Mouse (Mus musculus): Measurements from ENCODE around the gene Gtf2ird1.
"Not testable (repeated sequence)": the region's sequence is repeated elsewhere in the genome, so short reads cannot be mapped to it uniquely, and the experiment has no call there.

Gtf2ird1 gene

DNA sequence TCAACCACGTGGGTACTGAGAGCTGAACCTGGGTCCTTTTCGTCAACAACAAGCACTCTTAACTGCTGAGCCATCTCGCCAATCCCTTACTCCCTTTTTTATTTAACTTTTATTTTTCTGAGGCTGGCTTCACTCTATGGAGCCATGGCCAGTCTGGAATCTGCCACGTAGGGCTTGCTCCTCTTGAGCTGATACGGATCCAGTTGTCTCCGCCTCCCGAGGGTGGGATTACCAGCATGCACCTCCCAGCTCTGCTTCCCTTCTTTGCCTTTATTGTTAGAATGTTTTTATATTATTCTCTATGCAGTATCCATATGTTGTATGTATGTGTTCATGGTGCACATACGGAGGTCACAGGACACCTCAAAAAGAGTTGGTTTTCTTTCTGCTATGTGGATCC, 112.4 kb downstream of the Gtf2ird1 start:
- DNase-seq (ENCODE audit: low spot score in 2 of 2), result no peak

- DNase-seq (ENCODE audit: low spot score in 2 of 2), result not testable (repeated sequence)
Measured at GRCm38 (mm10) chr5:134343530-134343929, 113.0 kb downstream of the Gtf2ird1 start.

DNA sequence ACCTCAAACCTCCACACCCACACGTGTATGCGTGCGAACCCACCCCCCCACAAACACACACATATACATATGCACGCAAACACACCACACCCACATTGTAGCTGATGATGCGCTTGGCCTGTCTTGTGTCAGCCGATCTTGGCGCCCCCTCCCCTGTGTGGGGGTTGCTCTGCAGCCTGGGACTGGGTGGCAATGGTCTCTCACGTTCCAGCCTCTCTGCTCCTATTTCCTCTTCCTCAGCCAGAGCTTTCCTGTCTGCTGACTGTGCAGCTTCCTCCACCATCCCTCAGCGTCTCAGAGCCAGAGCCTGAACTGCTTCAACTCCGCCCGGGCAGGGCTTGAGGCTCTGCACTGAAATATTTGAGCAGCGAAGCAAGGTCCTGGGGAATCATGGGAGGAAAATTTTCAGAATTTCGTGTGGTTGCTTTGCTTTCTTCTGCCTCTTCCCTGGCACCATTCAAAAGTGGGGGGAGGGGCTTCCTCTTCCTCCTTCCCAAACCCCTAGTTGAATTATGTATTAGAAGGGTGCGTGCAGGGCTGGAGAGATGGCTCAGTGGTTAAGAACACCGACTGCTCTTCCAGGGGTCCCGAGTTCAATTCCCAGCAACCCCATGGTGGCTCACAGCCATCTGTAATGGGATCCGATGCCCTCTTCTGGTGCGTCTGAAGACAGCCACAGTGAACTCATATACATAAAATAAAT, 113.9 kb downstream of the Gtf2ird1 start:
- no peak for DNase-seq (ENCODE audit: low spot score in 2 of 2)

- no peak for DNase-seq (ENCODE audit: low spot score in 2 of 2)
Measured at GRCm38 (mm10) chr5:134341721-134342120, 114.8 kb downstream of the Gtf2ird1 start.

DNA sequence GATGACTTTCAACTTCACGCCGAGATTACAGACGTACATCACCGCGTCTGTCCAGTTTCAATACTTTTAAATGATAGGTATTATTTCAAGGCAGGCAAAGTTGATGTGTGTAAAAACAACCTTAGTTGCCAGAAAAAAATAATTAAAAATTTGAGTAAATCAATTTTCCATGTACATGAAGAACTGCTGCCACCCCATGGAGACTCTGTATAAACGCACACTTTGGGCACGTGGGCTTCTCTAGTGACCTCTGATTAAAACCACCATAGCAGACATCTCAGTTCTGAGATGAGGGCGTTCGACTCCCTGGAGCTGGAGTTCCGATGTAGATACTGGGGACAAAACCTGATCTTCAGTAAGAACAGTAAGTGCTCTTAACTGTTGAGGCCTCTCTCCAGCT, 115.2 kb downstream of the Gtf2ird1 start:
- DNase-seq (ENCODE audit: low spot score in 2 of 2), result peak in 1 of 2 experiments; percentile 23

DNA sequence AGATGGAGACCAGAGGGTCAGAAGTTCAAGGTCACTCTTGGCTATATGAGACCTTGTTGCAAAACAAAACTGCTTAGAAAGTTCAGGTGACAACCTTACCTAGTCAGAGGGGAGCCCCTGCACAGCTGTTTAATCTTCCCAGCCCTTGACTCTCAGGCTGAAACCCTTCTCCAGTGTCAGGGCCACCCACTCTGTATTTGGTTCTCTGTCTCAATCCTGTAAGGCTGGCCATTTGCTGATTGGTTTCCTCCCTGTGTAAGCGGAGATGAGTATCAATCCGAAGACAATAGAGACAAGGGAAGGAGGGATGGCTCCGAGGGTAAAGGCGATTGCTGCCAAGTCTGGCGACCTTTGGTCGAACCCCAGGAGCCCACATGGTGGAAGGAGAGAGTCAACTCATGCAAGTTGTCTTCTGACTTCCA, 116.4 kb downstream of the Gtf2ird1 start:
- DNase-seq (ENCODE audit: low spot score in 2 of 2), result no peak

DNA sequence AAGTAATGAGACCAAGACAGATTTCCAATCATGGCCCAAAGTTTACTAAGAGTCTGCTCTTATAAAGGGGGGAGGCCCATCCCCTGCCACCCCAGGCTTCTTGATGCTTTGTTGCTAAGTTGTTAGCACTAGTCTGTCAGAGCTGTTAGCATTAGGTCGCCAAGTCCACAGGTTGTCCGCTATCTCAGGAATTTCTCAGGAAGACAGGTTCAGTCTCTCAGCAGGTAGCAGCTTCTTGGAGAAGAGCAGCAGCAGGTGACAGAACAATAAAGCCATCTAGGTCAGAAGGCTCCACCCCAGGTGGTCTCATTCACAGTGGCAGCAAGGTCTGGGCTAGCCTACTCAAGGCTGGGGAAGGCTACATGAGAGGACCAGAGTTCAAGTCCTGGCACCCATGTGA, 119.5 kb downstream of the Gtf2ird1 start:
- not testable (repeated sequence) for DNase-seq (ENCODE audit: low spot score in 2 of 2)

DNA sequence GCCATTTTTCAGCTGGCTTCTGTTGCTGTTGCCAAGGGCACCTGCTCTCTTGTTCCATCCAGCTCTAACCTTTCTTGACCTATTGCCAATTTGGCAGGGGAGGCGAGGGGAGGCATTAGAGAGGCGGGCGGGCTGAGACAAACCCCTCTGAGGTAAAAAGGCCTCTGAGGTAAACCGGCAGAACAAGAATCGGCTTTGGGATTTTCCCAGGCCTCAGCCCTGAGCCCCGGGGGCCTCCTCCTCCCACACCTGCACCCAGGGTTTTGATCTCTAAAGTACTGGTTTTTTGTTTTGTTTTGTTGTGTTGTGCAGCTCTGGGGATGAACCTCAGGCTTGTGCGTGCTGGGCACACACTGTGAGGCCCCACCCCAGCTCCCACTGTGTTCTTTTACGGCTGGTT, 123.8 kb downstream of the Gtf2ird1 start:
- no peak for DNase-seq (ENCODE audit: low spot score in 2 of 2)

DNA sequence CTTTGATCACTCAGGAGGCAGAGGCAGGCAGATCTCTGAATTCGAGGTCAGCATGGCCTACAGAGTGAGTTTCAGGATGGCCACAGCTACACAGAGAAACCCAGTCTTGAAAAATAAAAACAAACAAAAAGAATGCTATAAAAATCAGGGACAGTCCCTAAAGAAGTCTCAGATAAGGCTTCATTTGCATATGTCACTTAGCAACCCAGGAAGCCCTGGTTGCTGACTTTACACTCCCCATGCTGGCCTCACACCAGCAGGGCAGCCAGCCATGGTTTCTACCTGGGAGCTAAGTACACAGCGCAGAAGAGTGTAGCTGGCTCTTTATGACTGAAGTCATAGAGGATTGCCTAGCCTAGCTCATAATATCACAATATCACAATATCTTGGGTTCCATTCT, 126.4 kb downstream of the Gtf2ird1 start:
- no peak for DNase-seq (ENCODE audit: low spot score in 2 of 2)

- no peak for DNase-seq (ENCODE audit: low spot score in 2 of 2)
Measured at GRCm38 (mm10) chr5:134329311-134329710, 127.2 kb downstream of the Gtf2ird1 start.

- DNase-seq (ENCODE audit: low spot score in 2 of 2), result no peak
Measured at GRCm38 (mm10) chr5:134328482-134329001, 128.0 kb downstream of the Gtf2ird1 start.

GRCm38 (mm10) chr5:134325856-134326566, 130.5 kb downstream of the Gtf2ird1 start:
- no peak for DNase-seq (ENCODE audit: low spot score in 2 of 2)

DNA sequence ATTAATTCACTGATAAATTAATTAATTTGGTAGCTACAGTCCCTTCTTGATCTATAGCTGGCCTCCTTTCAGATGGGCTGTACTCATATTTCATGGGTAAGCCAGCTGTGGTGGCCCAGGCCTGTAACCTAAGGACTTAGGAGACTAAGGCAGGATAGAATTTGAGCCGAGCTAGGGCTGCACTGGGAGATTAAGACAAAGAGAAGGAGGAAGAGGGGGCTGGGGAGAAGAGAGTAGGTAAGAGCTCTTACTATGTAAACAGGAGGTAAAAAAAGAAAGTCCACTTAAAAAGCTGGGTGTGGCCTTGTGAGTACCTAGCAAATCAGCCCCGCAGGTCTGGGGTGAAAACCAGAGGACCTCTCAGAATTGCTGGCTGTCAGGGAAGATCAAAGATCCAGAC, 132.6 kb downstream of the Gtf2ird1 start:
- no peak for DNase-seq (ENCODE audit: low spot score in 2 of 2)

DNA sequence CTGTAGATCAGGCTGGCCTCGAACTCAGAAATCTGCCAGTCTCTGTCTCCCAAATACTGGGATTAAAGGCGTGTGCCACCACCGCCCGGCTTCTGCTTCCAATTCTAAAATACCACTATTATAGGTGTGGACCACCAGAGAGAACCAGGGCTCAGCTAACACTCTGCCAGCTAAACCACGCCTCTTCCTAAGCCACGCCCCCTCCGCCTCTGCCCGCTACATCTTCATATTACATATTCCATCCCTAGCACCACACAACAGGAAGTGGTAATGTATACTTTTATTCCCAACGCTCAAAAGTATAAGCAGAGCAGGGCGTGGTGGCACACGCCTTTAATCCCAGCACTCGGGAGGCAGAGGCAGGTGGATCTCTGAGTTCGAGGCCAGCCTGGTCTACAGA, 133.2 kb downstream of the Gtf2ird1 start:
- peak in 1 of 2 experiments; percentile 46 for DNase-seq (ENCODE audit: low spot score in 2 of 2)

- no peak for DNase-seq (ENCODE audit: low spot score in 2 of 2)
Measured at GRCm38 (mm10) chr5:134322355-134322754, 134.2 kb downstream of the Gtf2ird1 start.

DNA sequence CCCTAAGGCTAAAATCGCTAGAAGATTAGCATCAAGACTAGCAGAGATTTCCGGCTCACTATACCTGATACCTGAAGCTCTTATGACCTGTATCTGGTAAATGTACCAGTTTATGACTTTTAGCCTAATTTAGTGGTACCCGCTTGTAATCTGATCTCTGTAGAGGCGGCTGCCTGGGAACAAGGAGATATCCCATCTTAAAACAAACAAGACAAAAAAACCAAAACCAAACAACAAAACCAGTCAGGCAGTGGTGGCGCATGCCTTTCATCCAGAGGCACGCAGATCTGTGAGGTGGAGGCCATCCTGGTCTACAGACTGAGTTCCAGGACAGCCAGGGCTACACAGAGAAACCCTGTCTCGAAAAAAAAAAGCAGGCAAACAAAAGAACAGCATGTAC, 134.8 kb downstream of the Gtf2ird1 start:
- no peak for DNase-seq (ENCODE audit: low spot score in 2 of 2)

- DNase-seq (ENCODE audit: low spot score in 2 of 2), result no peak
Measured at GRCm38 (mm10) chr5:134318903-134319302, 137.6 kb downstream of the Gtf2ird1 start.

DNA sequence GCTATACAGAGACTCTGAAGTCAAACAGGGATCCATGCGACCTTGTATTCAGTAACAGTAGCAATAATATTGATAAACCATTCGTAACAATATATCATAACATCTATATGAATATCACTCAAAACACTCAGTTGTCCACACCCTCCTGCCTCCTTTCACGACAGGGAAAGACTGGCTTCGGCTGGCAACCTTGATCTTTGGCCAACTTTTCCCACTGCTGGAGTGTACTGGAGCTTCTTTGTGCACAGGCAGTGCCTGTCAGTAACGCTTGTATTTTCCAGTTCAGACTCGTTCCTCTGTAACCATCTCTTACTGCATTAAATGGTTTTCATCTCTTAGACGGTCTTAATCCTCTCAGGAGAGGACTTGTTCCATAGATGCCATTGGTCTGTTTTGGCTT, 139.8 kb downstream of the Gtf2ird1 start:
- DNase-seq (ENCODE audit: low spot score in 2 of 2), result no peak

- DNase-seq (ENCODE audit: low spot score in 2 of 2), result peak; percentile 10 to 44
Measured at GRCm38 (mm10) chr5:134315623-134316350, 140.7 kb downstream of the Gtf2ird1 start.

GRCm38 (mm10) chr5:134314688-134315622, 141.6 kb downstream of the Gtf2ird1 start, which contains the start of gene Gtf2i:
Gtf2i (minus strand) TSS chr5:134314760.
- DNase-seq (ENCODE audit: low spot score in 2 of 2), result peak; percentile 79 to 94

- DNase-seq (ENCODE audit: low spot score in 2 of 2), result peak; percentile 64 to 73
Measured at GRCm38 (mm10) chr5:134314068-134314674, 142.3 kb downstream of the Gtf2ird1 start.
